Mouse (Mus musculus) urinary bladder, postnatal 25 days (tissue): Measurements from ENCODE around the gene Vps72.

ENCODE experiments used
- DNase-seq: peaks from one replicate; pipeline ENCODE4 v3.0.0; 2022; ENCODE audit warnings: low spot score

The Vps72 gene

DNA sequence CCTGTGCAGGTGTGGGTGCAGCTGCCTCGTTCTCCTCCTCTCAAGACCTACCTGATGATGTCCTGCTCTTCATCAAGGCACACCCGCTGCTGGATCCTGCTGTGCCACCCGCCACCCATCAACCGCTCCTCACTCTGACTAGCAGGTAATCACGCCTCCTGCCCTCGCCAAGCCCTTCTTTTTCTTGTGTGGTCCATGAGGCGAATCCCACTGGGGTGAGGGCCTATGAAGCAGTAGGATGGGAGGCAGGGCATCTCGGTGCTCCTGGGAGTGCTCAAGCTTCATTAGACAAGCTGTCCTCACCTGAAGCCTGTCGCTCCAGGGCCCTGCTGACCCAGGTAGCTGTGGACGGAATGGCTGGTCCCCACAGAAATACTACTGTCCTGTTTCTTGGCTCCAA is 59.2 kb downstream of the Vps72 start:
- DNase-seq: no peak

DNA sequence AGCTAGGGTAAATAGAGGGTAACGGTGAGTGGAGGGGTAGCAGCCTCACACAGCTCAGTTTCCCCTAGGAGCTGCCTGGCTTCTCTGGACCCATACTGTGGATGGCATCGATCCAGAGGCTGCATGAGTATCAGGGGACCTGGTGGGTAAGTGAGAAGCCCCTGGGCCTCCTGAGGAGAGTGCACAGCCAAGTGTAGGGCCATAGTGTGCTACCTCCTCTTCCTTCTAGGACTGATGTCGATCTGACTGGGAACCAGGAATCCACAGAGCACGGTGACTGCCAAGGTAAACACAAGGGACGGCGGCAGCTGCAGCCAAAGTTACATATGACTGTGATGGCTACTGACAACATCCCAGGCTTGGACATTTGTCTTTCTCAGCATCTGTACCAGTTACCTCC is 60.3 kb downstream of the Vps72 start:
- DNase-seq: no peak
